Comparison of ENCODE assay signal across 8 mouse cellular contexts in the genomic region with DNA sequence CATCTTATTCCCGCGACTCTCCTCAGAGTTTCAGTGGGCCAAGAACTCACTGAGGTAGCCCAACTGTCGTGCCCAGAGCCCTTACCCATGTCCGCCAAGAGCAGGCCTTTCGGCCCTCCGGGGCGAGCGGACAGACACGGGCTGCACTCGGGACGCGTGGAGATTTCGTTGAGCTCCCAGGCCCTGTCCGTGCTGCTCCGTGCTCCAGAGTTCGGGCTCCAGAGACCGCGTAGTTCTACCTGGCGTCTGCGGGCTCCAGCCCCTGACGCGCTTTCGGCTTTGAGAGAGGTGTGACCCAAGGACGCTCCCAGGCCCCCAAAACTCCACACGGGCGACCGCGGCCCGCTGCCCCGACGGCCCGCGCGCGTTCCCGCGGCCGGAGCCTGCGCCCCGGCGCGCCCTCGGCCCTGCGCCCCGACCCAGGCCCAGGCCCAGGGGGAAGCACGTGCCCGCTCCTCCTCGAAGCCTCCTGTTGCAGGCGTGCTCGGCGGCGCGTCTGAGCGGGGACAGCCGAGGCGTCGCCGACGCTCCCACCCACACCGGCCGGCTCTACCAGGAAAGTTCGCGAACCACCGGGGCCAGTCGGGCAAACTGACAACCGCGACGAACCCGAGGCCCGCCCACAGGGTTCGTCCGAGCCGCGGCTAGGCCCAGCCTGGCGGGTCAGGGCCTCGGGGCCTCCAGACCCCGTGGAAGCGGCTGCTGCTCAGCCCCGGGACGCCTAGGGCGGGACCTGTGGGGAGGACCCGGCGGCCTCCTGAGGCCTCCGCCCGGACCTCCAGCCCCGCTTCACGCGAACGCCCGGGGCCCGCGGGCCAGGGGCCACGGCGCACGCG. TPM values are rescaled to one million over a fixed set of nuclear protein-coding genes. Genes with fewer than 3 reads are reported as not detected.
DNase-seq lines count a peak whose midpoint lies in the region; ATAC-seq lines count a peak whose summit lies in the region.

No protein-coding gene starts in this region.

- ATAC-seq in hindbrain, embryonic 13.5 days (ENCODE audit: low FRiP score) = 0 out of 2 replicates have a peak, but pooled peaks have one; percentile 38

- H3K4me3 ChIP-seq in hindbrain, embryonic 13.5 days = peak overlapping the region; percentile 12; the same call in 1 of the 2 replicates
- peak overlapping the region; percentile 85 for H3K4me3 ChIP-seq in midbrain, embryonic 10.5 days

- peak overlapping the region; percentile 23 for H3K4me2 ChIP-seq in hindbrain, embryonic 13.5 days

- H3K27ac ChIP-seq in hindbrain, embryonic 13.5 days = no peak overlapping the region
- H3K27ac ChIP-seq in midbrain, embryonic 10.5 days (replicated peaks) = peak overlapping the region; percentile 100

- H3K9ac ChIP-seq in hindbrain, embryonic 13.5 days = no peak overlapping the region

- peaks cover 89% of the 10 kb centered on the region for H3K27me3 ChIP-seq in hindbrain, embryonic 13.5 days
- H3K27me3 ChIP-seq in midbrain, embryonic 10.5 days (ENCODE audit: low read depth, poor library complexity, severe bottlenecking) = peaks cover 86% of the 10 kb centered on the region

- H3K4me1 ChIP-seq in hindbrain, embryonic 13.5 days (replicated peaks) = peaks cover 17% of the 10 kb centered on the region
- H3K4me1 ChIP-seq in midbrain, embryonic 10.5 days = peaks cover 55% of the 10 kb centered on the region

- 1% methylated on average over 91 of the region's 96 CpGs for WGBS in hindbrain, embryonic 13.5 days
- WGBS in midbrain, embryonic 10.5 days = 2% methylated on average over 96 of the region's 96 CpGs

- H3K9me3 ChIP-seq in hindbrain, embryonic 13.5 days = no peaks in the 10 kb centered on the region
- no peaks in the 10 kb centered on the region for H3K9me3 ChIP-seq in midbrain, embryonic 10.5 days (replicated peaks)

- peak; percentile 41 to 54 for DNase-seq in cerebellum, postnatal 10 days
- no peak for DNase-seq in cerebellum, postnatal 36 days
- DNase-seq in thymus, postnatal 4 days = peak; percentile 18
- no peak for DNase-seq in thymus, adult 18-20 months
- peak; percentile 78 for DNase-seq in midbrain, embryonic 10.5 days (ENCODE audit: low spot score)
- DNase-seq in spleen, adult 12 weeks (ENCODE audit: low spot score) = no peak
- no peak for DNase-seq in thymus, postnatal 10 days (ENCODE audit: low spot score in 2 of 2)

- no peaks in the 10 kb centered on the region for H3K36me3 ChIP-seq in hindbrain, embryonic 13.5 days
- peaks cover 44% of the 10 kb centered on the region for H3K36me3 ChIP-seq in midbrain, embryonic 10.5 days

RNA-seq across cellular contexts. Expression of a gene that starts 9.7 kb away (rescaled TPM):
- 1.6 and 2.1 TPM in 2 replicates for polyA plus RNA-seq in hindbrain, embryonic 13.5 days (2015; fragmentation: Nextera tagmentation; extraction: Ambion mirVana)
- polyA plus RNA-seq in midbrain, embryonic 10.5 days (2016; fragmentation: Nextera tagmentation; extraction: Ambion mirVana) = 44.5 and 54.8 TPM in 2 replicates

Comparison
In these comparisons a context has a peak if more than half of its experiments do, and no peak if none do; other contexts are left out.
1. DNase-seq: peak in cerebellum, postnatal 10 days (2 of 2), thymus, postnatal 4 days (single experiment) and midbrain, embryonic 10.5 days (single experiment); none in cerebellum, postnatal 36 days (0 of 2), thymus, adult 18-20 months (0 of 2), spleen, adult 12 weeks (single experiment) and thymus, postnatal 10 days (0 of 2).
2. RNA of a gene that starts 9.7 kb away (polyA plus RNA-seq): 44.5 to 54.8 TPM in midbrain, embryonic 10.5 days; 1.6 to 2.1 TPM in hindbrain, embryonic 13.5 days; every median in the first group is over 10 times any median in the second.